Mouse (Mus musculus): ENCODE data around the gene Ankmy2. TPM values are rescaled to one million over a fixed set of nuclear protein-coding genes. Genes with fewer than 3 reads are reported as not detected.
A peak's percentile ranks its signal among the peaks of the same experiment; 100 is the strongest.
"Not testable (repeated sequence)": the region's sequence is repeated elsewhere in the genome, so short reads cannot be mapped to it uniquely, and the experiment has no call there.

Ankmy2 gene
- total RNA-seq, 1 experiment from 2014 or later: 50.7 TPM

- DNase-seq: peak; percentile 52
Measured at GRCm38 (mm10) chr12:36157638-36158308, 859 bp downstream of the Ankmy2 start, which contains the start of gene Bzw2. Bzw2 (minus strand) TSS chr12:36158080.

GRCm38 (mm10) chr12:36164126-36164791 is 7.3 kb downstream of the Ankmy2 start:
- DNase-seq: no peak

GRCm38 (mm10) chr12:36165299-36165698 is 8.4 kb downstream of the Ankmy2 start:
- DNase-seq: no peak

GRCm38 (mm10) chr12:36177227-36177626 is 20.3 kb downstream of the Ankmy2 start:
- DNase-seq: no peak

GRCm38 (mm10) chr12:36182570-36182969 is 25.7 kb downstream of the Ankmy2 start:
- DNase-seq: no peak

GRCm38 (mm10) chr12:36187081-36187480 is 30.2 kb downstream of the Ankmy2 start:
- DNase-seq: no peak

- DNase-seq: no peak
Measured at GRCm38 (mm10) chr12:36189610-36190009, 32.7 kb downstream of the Ankmy2 start.

GRCm38 (mm10) chr12:36190343-36190742 is 33.4 kb downstream of the Ankmy2 start:
- DNase-seq: no peak

- DNase-seq: no peak
Measured at GRCm38 (mm10) chr12:36194976-36195375, 38.1 kb downstream of the Ankmy2 start.

- not testable (repeated sequence) for DNase-seq
Measured at GRCm38 (mm10) chr12:36205579-36206119, 48.7 kb downstream of the Ankmy2 start.

- DNase-seq: peak; percentile 38
Measured at GRCm38 (mm10) chr12:36207072-36207799, 50.3 kb downstream of the Ankmy2 start.

- DNase-seq: no peak
Measured at GRCm38 (mm10) chr12:36207800-36208148, 50.9 kb downstream of the Ankmy2 start.

GRCm38 (mm10) chr12:36208456-36208855 is 51.5 kb downstream of the Ankmy2 start:
- no peak for DNase-seq

- no peak for DNase-seq
Measured at GRCm38 (mm10) chr12:36210096-36210495, 53.2 kb downstream of the Ankmy2 start.

GRCm38 (mm10) chr12:36214389-36215148 is 57.7 kb downstream of the Ankmy2 start:
- DNase-seq: no peak

GRCm38 (mm10) chr12:36215149-36215480 is 58.2 kb downstream of the Ankmy2 start:
- DNase-seq: peak; percentile 26

- no peak for DNase-seq
Measured at GRCm38 (mm10) chr12:36216230-36216629, 59.3 kb downstream of the Ankmy2 start.

- no peak for DNase-seq
Measured at GRCm38 (mm10) chr12:36216905-36217304, 60.0 kb downstream of the Ankmy2 start.

GRCm38 (mm10) chr12:36224392-36224791 is 67.5 kb downstream of the Ankmy2 start:
- DNase-seq: no peak

- no peak for DNase-seq
Measured at GRCm38 (mm10) chr12:36231386-36231785, 74.5 kb downstream of the Ankmy2 start.

GRCm38 (mm10) chr12:36241171-36241570 is 84.3 kb downstream of the Ankmy2 start:
- DNase-seq: no peak
